Mouse (Mus musculus) macrophage (primary cell): ENCODE data around the gene Cltrn. TPM values are rescaled to one million over a fixed set of nuclear protein-coding genes. Genes with fewer than 3 reads are reported as not detected.
A peak's percentile ranks its signal among the peaks of the same experiment; 100 is the strongest.

Experiments used
- H3K27ac ChIP-seq: fragments of 350-480 bp; formaldehyde crosslinking; 2 replicates; pipeline ENCODE4 v1.9.0; 2021
- H3K36me3 ChIP-seq: fragments of 350-480 bp; formaldehyde crosslinking; 2 replicates; pipeline ENCODE4 v1.9.0; 2021; ENCODE audit errors: inconsistent target
- H3K4me3 ChIP-seq: fragments of 350-480 bp; formaldehyde crosslinking; 2 replicates; pipeline ENCODE4 v1.9.0; 2021; ENCODE audit errors: inconsistent target
- H3K79me2 ChIP-seq: fragments of 350-480 bp; formaldehyde crosslinking; 2 replicates; pipeline ENCODE4 v1.9.0; 2021; ENCODE audit errors: inconsistent target
- WGBS: methylation state at CpG from one replicate; pipeline ENCODE4 v1.1.7; 2026; ENCODE audit warnings: inconsistent platforms; ENCODE audit not compliant: missing documents; 5-methylcytosine and 5-hydroxymethylcytosine counted together
- polyA plus RNA-seq: library from polyadenylated mRNA; stranded (reverse); fragments of 250-400 nt; gene quantifications from 3 replicates; pipeline ENCODE4 v1.2.4, GENCODE M21; 2018; ENCODE audit warnings: inconsistent platforms
- total RNA-seq, 78 experiments: library from RNA; depleted of rRNA; stranded (reverse); fragments of 250-400 nt; gene quantifications; 1 replicate in 9 of 78; 2 replicates in 24 of 78; 3 replicates in 43 of 78; 4 replicates in 2 of 78; pipeline ENCODE4 v1.2.4; 2018; ENCODE audit warnings: inconsistent platforms in 56 of 78

The Cltrn gene
- total RNA-seq (2018; cell fraction: chromatin; rRNA removed) = not detected
- under 1 TPM in 3 of 26 experiments, not detected in 23; 0.08 to 0.17 (median 0.15) TPM for total RNA-seq (2018; cell fraction: cytosol; rRNA removed)
- total RNA-seq (2018; cell fraction: nucleus; rRNA removed) = not detected
- not detected in 3 replicates for polyA plus RNA-seq

- Histone ChIP-seq H3K36me3 (no peaks in the 10 kb centered on the region), H3K4me3 (no peak within 1 kb of the TSS), H3K27ac (no peak within 1 kb of the TSS), H3K79me2 (no peaks in the 10 kb centered on the region)
- WGBS = 94% methylated on average over 3 of the region's 4 CpGs
Measured at GRCm38 (mm10) chrX:164088582-164088981, at the start of gene Cltrn. Gene Cltrn (plus strand): TSS chrX:164088830.

- Histone ChIP-seq H3K4me3 (no peak overlapping the region), H3K79me2 (no peaks in the 10 kb centered on the region), H3K27ac (no peak overlapping the region), H3K36me3 (no peaks in the 10 kb centered on the region)
- 85% methylated on average over 2 of the region's 2 CpGs for WGBS
Measured at GRCm38 (mm10) chrX:164038882-164039281, 49.7 kb upstream of the Cltrn start.

GRCm38 (mm10) chrX:164042069-164042468, 46.6 kb upstream of the Cltrn start:
- no peak overlapping the region for H3K27ac ChIP-seq
- no peak overlapping the region for H3K4me3 ChIP-seq
- WGBS = 91% methylated on average over 13 of the region's 13 CpGs
- no peaks in the 10 kb centered on the region for H3K79me2 ChIP-seq
- H3K36me3 ChIP-seq = no peaks in the 10 kb centered on the region

- no peaks in the 10 kb centered on the region for H3K36me3 ChIP-seq
- no peaks in the 10 kb centered on the region for H3K79me2 ChIP-seq
- WGBS = 28% methylated on average over 2 of the region's 2 CpGs
- no peak overlapping the region for H3K4me3 ChIP-seq
- H3K27ac ChIP-seq = no peak overlapping the region
Measured at GRCm38 (mm10) chrX:164046736-164047135, 41.9 kb upstream of the Cltrn start.

- H3K36me3 ChIP-seq = no peaks in the 10 kb centered on the region
- WGBS = 55% methylated on average over 4 of the region's 4 CpGs
- H3K4me3 ChIP-seq = no peak overlapping the region
- no peak overlapping the region for H3K27ac ChIP-seq
- H3K79me2 ChIP-seq = no peaks in the 10 kb centered on the region
Measured at GRCm38 (mm10) chrX:164055726-164056125, 32.9 kb upstream of the Cltrn start.

GRCm38 (mm10) chrX:164058523-164058922, 30.1 kb upstream of the Cltrn start:
- Histone ChIP-seq H3K79me2 (no peaks in the 10 kb centered on the region), H3K27ac (no peak overlapping the region), H3K4me3 (no peak overlapping the region), H3K36me3 (no peaks in the 10 kb centered on the region)
- WGBS = 95% methylated on average over 3 of the region's 3 CpGs

- 37% methylated on average over 4 of the region's 4 CpGs for WGBS
- no peak overlapping the region for H3K27ac ChIP-seq
Measured at GRCm38 (mm10) chrX:164059070-164059469, 29.6 kb upstream of the Cltrn start.

GRCm38 (mm10) chrX:164066185-164066584, 22.4 kb upstream of the Cltrn start:
- Histone ChIP-seq H3K79me2 (no peaks in the 10 kb centered on the region), H3K36me3 (no peaks in the 10 kb centered on the region), H3K27ac (no peak overlapping the region), H3K4me3 (no peak overlapping the region)
- WGBS = 40% methylated on average over 1 of the region's 2 CpGs

More at GRCm38 (mm10) chrX:164059070-164059469, 29.6 kb upstream of the Cltrn start:
- no peak overlapping the region for H3K4me3 ChIP-seq
- H3K79me2 ChIP-seq = no peaks in the 10 kb centered on the region
- no peaks in the 10 kb centered on the region for H3K36me3 ChIP-seq

GRCm38 (mm10) chrX:164068968-164069367, 19.7 kb upstream of the Cltrn start:
- Histone ChIP-seq H3K4me3 (no peak overlapping the region), H3K79me2 (no peaks in the 10 kb centered on the region), H3K27ac (no peak overlapping the region), H3K36me3 (no peaks in the 10 kb centered on the region)
- 95% methylated on average over 4 of the region's 4 CpGs for WGBS

GRCm38 (mm10) chrX:164076040-164076775, 12.4 kb upstream of the Cltrn start, which contains the start of gene Siah1b:
Gene Siah1b (minus strand): TSS chrX:164076493.
- Histone ChIP-seq H3K79me2 (peaks cover 14% of the 10 kb centered on the region), H3K4me3 (peak within 1 kb of the TSS; percentile 59), H3K27ac (peak within 1 kb of the TSS; percentile 86), H3K36me3 (no peaks in the 10 kb centered on the region)
- WGBS = 30% methylated on average over 51 of the region's 54 CpGs

GRCm38 (mm10) chrX:164082030-164082429, 6.6 kb upstream of the Cltrn start:
- Histone ChIP-seq H3K4me3 (no peak overlapping the region), H3K36me3 (no peaks in the 10 kb centered on the region), H3K27ac (no peak overlapping the region), H3K79me2 (no peaks in the 10 kb centered on the region)
- 94% methylated on average over 9 of the region's 9 CpGs for WGBS

- no peaks in the 10 kb centered on the region for H3K36me3 ChIP-seq
- no peak overlapping the region for H3K4me3 ChIP-seq
- H3K79me2 ChIP-seq = no peaks in the 10 kb centered on the region
- WGBS = 89% methylated on average over 11 of the region's 11 CpGs
- no peak overlapping the region for H3K27ac ChIP-seq
Measured at GRCm38 (mm10) chrX:164089916-164090315, 1.3 kb downstream of the Cltrn start.

- WGBS = 51% methylated on average over 6 of the region's 7 CpGs
- Histone ChIP-seq H3K4me3 (no peak overlapping the region), H3K36me3 (no peaks in the 10 kb centered on the region), H3K79me2 (no peaks in the 10 kb centered on the region), H3K27ac (no peak overlapping the region)
Measured at GRCm38 (mm10) chrX:164092300-164093169, 3.9 kb downstream of the Cltrn start.

- H3K27ac ChIP-seq = no peak overlapping the region
Measured at GRCm38 (mm10) chrX:164093435-164093834, 4.8 kb downstream of the Cltrn start.

GRCm38 (mm10) chrX:164095838-164096237, 7.2 kb downstream of the Cltrn start:
- Histone ChIP-seq H3K79me2 (no peaks in the 10 kb centered on the region), H3K36me3 (no peaks in the 10 kb centered on the region), H3K4me3 (no peak overlapping the region), H3K27ac (no peak overlapping the region)
- 81% methylated on average over 2 of the region's 2 CpGs for WGBS

More at GRCm38 (mm10) chrX:164093435-164093834, 4.8 kb downstream of the Cltrn start:
- 91% methylated on average over 5 of the region's 5 CpGs for WGBS
- Histone ChIP-seq H3K36me3 (no peaks in the 10 kb centered on the region), H3K4me3 (no peak overlapping the region), H3K79me2 (no peaks in the 10 kb centered on the region)
